Mouse (Mus musculus) C2C12 (cell line): ENCODE data around the gene Il16.

Source experiments
- CEBPB ChIP-seq: IDR thresholded peaks from one replicate; pipeline ENCODE4 v1.6.1; 2011; ENCODE audit warnings: low read depth, mild to moderate bottlenecking, control low read depth, moderate library complexity
- CTCF ChIP-seq: IDR thresholded peaks from one replicate; pipeline ENCODE4 v1.5.1; 2011; ENCODE audit not compliant: control insufficient read depth, insufficient read depth, insufficient read length
- FOSL1 ChIP-seq: IDR thresholded peaks from one replicate; pipeline ENCODE4 v1.8.0; 2011; ENCODE audit warnings: mild to moderate bottlenecking, low read length; ENCODE audit not compliant: poor library complexity, insufficient read depth, severe bottlenecking
- MAX ChIP-seq: IDR thresholded peaks from one replicate; pipeline ENCODE4 v1.6.1; 2011; ENCODE audit warnings: mild to moderate bottlenecking, control low read depth
- MYOD1 ChIP-seq: IDR thresholded peaks from one replicate; pipeline ENCODE4 v1.6.1; 2011; ENCODE audit warnings: low read depth; ENCODE audit not compliant: control insufficient read depth, insufficient read length
- MYOG ChIP-seq: IDR thresholded peaks from one replicate; pipeline ENCODE4 v1.6.1; 2011; ENCODE audit not compliant: control insufficient read depth, insufficient read length; ENCODE audit errors: extremely low read depth
- USF1 ChIP-seq: IDR thresholded peaks from one replicate; pipeline ENCODE4 v1.6.1; 2011; ENCODE audit warnings: low read depth, mild to moderate bottlenecking, control low read depth, moderate library complexity

DNA sequence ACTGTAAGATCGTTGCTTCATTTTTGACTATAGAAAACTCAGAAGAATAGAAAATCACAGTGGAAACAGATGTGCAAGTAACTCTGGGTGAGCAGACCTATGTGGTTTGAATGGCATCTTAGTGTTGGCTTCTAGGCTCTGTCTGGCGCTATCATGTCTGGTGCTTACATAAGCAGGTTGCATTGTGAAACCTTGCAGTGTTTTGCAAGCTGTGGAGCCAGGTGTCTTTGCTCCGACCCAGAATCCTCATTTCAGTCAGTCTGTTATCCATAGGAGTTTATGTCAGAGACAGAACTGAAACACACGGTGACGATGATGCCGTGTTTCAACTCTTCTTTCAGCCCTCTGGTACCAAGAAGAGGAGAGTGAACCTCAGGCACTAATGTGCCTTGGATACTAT, 111.7 kb downstream of the Il16 start:
- no peak for TF ChIP-seq CTCF
- no peak for TF ChIP-seq MAX
- no peak for TF ChIP-seq MYOD1
- no peak for TF ChIP-seq CEBPB
- no peak for TF ChIP-seq MYOG
- no peak for TF ChIP-seq FOSL1
- no peak for TF ChIP-seq USF1
